Mouse (Mus musculus) G1E (cell line): Measurements from ENCODE around the gene Pparg. TPM values are rescaled to one million over a fixed set of nuclear protein-coding genes. Genes with fewer than 3 reads are reported as not detected.

Experiments used
- ATAC-seq: 2 replicates; pipeline ENCODE4 v1.8.0; 2016; ENCODE audit warnings: mild to moderate bottlenecking; ENCODE audit not compliant: insufficient number of reproducible peaks, poor library complexity, low FRiP score, severe bottlenecking; ENCODE audit errors: extremely low read depth
- DNase-seq: peaks from one replicate; pipeline ENCODE4 v3.0.0; 2012; ENCODE audit warnings: low spot score
- H3K27me3 ChIP-seq: 2 replicates; pipeline ENCODE4 v1.6.1; 2012; ENCODE audit warnings: mild to moderate bottlenecking, low read length, inconsistent platforms; ENCODE audit not compliant: insufficient read depth
- H3K36me3 ChIP-seq: replicated peaks from 2 replicates; pipeline ENCODE3; 2012; ENCODE audit warnings: mild to moderate bottlenecking, inconsistent platforms
- H3K4me1 ChIP-seq: 2 replicates; pipeline ENCODE4 v1.6.1; 2012; ENCODE audit warnings: low read depth, low read length, inconsistent platforms, mixed read lengths; ENCODE audit not compliant: insufficient read depth
- H3K4me3 ChIP-seq: 2 replicates; pipeline ENCODE4 v1.5.1; 2012; ENCODE audit warnings: low read depth, mild to moderate bottlenecking, inconsistent platforms, low read length, moderate library complexity, mixed read lengths
- H3K9me3 ChIP-seq: replicated peaks from 2 replicates; pipeline ENCODE4 v1.6.1; 2012; ENCODE audit warnings: inconsistent platforms
- CTCF ChIP-seq: IDR thresholded peaks from 2 replicates; pipeline ENCODE4 v1.5.1; 2012; ENCODE audit warnings: low read depth, low read length, inconsistent platforms, mixed read lengths
- GATA1 ChIP-seq: IDR thresholded peaks from 2 replicates; pipeline ENCODE4 v1.6.1; 2012; ENCODE audit warnings: borderline replicate concordance, low read length, inconsistent platforms, mixed read lengths
- GATA2 ChIP-seq: IDR thresholded peaks from 2 replicates; pipeline ENCODE4 v1.6.1; 2012; ENCODE audit warnings: low read depth, low read length, inconsistent platforms, borderline replicate concordance
- POLR2AphosphoS5 ChIP-seq: IDR thresholded peaks from 2 replicates; pipeline ENCODE4 v1.6.1; 2012; ENCODE audit warnings: low read depth, low read length, inconsistent platforms; ENCODE audit not compliant: insufficient replicate concordance
- TAL1 ChIP-seq: conservative IDR thresholded peaks from 2 replicates; pipeline ENCODE4 v1.6.1; 2012; ENCODE audit warnings: low read depth, low read length, inconsistent platforms, mixed read lengths
- polyA plus RNA-seq: library from polyadenylated mRNA; stranded (reverse); fragments of >175 nt; gene quantifications from 2 replicates; pipeline ENCODE4 v1.2.3, GENCODE M21; 2012
- total RNA-seq, 2 experiments: library from RNA; stranded (forward) in 1 of 2; stranded (reverse) in 1 of 2; fragments of 200-1000 nt in 1 of 2; fragments of >200 nt in 1 of 2; fragmentation: Nextera tagmentation in 1 of 2; gene quantifications; 2 replicates each; pipeline ENCODE4 v1.2.3; 2014 to 2017

The Pparg gene
- total and polyA plus RNA-seq, 3 experiments, result not detected

- peaks cover 4% of the 10 kb centered on the region for H3K27me3 ChIP-seq
- ATAC-seq (no peak), DNase-seq (no peak)
- peaks cover 3% of the 10 kb centered on the region for H3K4me1 ChIP-seq
- H3K9me3 ChIP-seq, result no peaks in the 10 kb centered on the region
- H3K4me3 ChIP-seq, result no peak overlapping the region
- TF ChIP-seq CTCF, result no peak
- TF ChIP-seq POLR2AphosphoS5, result no peak
- no peak for TF ChIP-seq GATA1
- no peak for TF ChIP-seq GATA2
- TF ChIP-seq TAL1, result no peak
- no peaks in the 10 kb centered on the region for H3K36me3 ChIP-seq
These were observed 105.8 kb downstream of the Pparg start for GRCm38 (mm10) chr6:115466601-115467000.

DNA sequence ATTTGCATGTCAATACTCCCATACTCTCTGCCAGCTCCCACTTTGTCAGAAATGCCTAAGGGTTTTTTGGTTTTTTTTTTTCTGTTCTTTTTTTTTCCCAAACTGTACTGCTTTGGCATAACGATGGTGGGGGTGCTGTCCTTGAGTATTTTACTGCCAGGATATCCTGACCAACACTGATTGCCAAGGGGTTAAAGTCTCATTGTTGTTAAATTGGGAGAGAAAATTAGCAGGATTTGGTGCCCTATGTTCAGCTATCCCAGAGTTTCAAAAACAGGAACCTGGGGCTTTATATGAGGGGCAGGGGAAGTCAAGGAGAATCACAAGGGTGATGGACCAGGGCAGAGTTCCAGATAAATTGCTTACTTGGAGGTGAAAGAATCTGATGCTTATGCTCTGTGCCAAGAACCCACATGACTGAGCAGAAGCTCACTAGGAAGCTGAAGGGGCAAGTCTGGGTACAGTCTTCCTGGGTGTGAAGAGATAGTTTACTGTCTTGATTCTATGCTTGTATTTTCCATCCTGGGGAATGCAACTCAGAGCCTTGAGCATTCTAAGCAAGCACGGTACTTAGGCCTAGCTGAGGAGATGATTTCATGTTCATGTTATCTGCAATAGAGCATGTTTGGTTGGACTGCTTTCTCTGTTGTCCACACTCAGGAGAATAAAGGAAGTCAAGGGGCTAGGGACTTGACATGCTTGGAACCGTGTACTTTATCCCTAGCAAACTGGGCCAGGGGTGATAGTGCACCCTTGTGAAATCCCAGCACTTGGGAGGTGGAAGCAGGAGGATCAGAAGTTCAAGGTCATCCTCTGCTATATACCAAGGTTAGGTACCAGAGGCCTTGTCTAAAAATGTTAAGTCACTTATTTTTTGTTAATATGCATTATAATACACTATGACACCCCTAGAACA is 109.2 kb downstream of the Pparg start:
- Histone ChIP-seq H3K4me1 (peaks cover 3% of the 10 kb centered on the region), H3K4me3 (no peak overlapping the region), H3K9me3 (no peaks in the 10 kb centered on the region), H3K36me3 (no peaks in the 10 kb centered on the region), H3K27me3 (peaks cover 7% of the 10 kb centered on the region; the same call in 1 of the 2 replicates)
- ATAC-seq, result no peak
- DNase-seq, result no peak
- TF ChIP-seq GATA1 (no peak), TAL1 (no peak), POLR2AphosphoS5 (no peak), GATA2 (no peak), CTCF (no peak)

DNA sequence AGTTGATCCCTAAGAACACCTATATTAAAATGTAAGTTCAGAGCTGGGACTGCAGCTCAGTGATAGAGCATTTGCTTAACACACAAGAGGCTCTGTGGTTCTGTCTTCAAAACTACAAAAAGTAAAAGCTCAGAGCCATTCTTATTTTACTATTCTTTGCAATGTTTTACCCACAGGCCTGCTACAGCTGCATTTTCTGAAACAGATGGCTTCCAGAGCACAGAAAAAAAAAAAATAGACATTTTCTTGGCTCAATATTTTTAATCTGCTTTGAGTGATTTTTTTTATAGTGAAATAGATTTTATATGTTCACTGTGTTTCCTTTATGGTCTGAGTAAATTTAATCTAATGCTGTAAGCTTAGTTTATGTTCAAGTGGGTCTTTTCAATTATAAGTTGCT is 111.2 kb downstream of the Pparg start:
- DNase-seq, result no peak
- Histone ChIP-seq H3K4me3 (no peak overlapping the region), H3K36me3 (no peaks in the 10 kb centered on the region), H3K9me3 (no peaks in the 10 kb centered on the region), H3K4me1 (no peaks in the 10 kb centered on the region), H3K27me3 (peaks cover 10% of the 10 kb centered on the region)
- ATAC-seq, result no peak
- no peak for TF ChIP-seq GATA2

DNA sequence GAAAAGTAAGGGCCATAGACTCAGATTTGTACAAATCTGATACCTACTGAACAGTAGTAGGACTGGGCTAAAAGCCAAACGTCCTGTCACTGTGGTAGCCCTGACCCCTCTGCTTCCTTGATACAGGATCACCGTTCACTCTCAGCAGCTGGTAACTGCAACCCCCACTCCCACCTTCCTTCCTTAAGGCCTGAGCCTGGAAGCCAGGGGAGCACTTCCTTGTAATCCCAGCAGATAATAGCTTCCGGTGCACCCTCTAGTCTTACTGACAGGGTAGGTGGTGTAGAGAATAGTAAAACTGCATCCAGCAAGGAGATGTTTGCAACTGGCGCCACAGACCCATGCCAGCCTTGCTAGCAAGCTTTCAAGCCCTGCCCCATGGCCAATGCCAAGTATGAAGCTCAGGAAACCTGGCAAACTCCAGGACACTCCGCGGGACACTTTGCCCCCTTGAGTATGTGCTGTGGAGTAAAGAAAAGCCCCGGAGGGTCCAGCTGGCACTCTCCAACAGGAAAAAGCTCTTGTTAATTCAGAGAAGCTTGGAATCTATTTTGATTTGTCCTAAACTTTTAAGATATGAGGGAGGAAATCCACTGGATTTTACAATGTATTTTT is 116.4 kb downstream of the Pparg start:
- H3K4me1 ChIP-seq, result peaks cover 32% of the 10 kb centered on the region
- DNase-seq (no peak), ATAC-seq (no peak)
- peaks cover 10% of the 10 kb centered on the region for H3K27me3 ChIP-seq
- no peaks in the 10 kb centered on the region for H3K36me3 ChIP-seq
- no peaks in the 10 kb centered on the region for H3K9me3 ChIP-seq
- TF ChIP-seq GATA1 (no peak), POLR2AphosphoS5 (no peak), CTCF (no peak), TAL1 (no peak), GATA2 (no peak)
- no peak overlapping the region for H3K4me3 ChIP-seq

- Histone ChIP-seq H3K4me3 (no peak overlapping the region; the same call in 1 of the 2 replicates), H3K36me3 (no peaks in the 10 kb centered on the region), H3K4me1 (peaks cover 37% of the 10 kb centered on the region), H3K9me3 (no peaks in the 10 kb centered on the region), H3K27me3 (peaks cover 10% of the 10 kb centered on the region)
- TF ChIP-seq CTCF, result no peak
- TF ChIP-seq POLR2AphosphoS5, result no peak
- TF ChIP-seq GATA2, result no peak
- no peak for TF ChIP-seq GATA1
- no peak for TF ChIP-seq TAL1
- DNase-seq (no peak), ATAC-seq (peak; percentile 16)
These were observed 119.2 kb downstream of the Pparg start for GRCm38 (mm10) chr6:115479963-115480321.

DNA sequence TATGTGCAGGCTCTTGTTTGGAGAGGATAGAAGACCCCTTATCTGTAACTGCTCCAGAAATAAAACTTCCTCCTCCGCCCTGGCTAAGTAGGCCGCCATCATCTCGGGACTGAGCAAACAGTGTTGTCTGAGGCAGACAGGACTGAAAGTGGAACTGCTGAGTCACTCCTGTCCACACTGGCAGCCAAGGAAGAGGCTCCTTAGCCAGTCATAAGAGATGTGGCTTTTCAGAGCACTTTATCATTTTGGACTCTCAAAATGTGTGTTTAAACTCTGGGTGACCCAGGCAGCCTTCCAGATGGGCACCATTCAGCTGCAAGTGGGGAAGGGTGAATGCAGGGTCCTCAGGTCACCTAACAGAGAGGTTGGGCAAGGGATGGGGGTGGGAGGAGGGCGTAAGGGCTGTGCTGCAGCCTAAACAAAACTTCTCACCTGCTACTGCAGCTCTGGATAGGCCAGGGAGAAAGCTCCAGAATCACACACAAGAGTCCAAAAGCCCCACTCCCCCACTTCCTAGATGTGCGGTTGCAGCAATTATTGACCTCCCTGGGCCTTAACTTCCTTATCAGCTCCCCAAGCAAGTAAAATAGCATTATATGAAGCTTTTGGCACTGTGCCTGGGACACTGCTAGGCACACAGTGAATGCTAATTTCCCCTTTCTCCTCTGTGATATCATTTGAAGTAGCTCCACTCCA is 119.7 kb downstream of the Pparg start:
- Histone ChIP-seq H3K4me1 (peaks cover 38% of the 10 kb centered on the region), H3K9me3 (no peaks in the 10 kb centered on the region), H3K27me3 (peaks cover 11% of the 10 kb centered on the region), H3K4me3 (no peak overlapping the region; the same call in 1 of the 2 replicates), H3K36me3 (no peaks in the 10 kb centered on the region)
- peak; percentile 37 for DNase-seq
- ATAC-seq, result peak; percentile 82
- TF ChIP-seq GATA1 (no peak), GATA2 (no peak), TAL1 (no peak), CTCF (no peak), POLR2AphosphoS5 (no peak)
